Mouse (Mus musculus) liver, embryonic 15.5 days (tissue): ENCODE measurements around the gene Rab4a. TPM values are rescaled to one million over a fixed set of nuclear protein-coding genes. Genes with fewer than 3 reads are reported as not detected.

Experiments
- ATAC-seq: fragments of 200-750 bp; cut with Nextera tagmentation; 2 replicates; pipeline ENCODE4 v1.8.0; 2017; ENCODE audit warnings: moderate number of reproducible peaks, mild to moderate bottlenecking, moderate library complexity; ENCODE audit not compliant: insufficient read depth
- H3K27ac ChIP-seq: fragments of 300-500 bp; sonication (generic); replicated peaks from 2 replicates; pipeline ENCODE4 v1.5.1; 2015; ENCODE audit warnings: mild to moderate bottlenecking, inconsistent platforms
- H3K27me3 ChIP-seq: fragments of 300-500 bp; sonication (generic); 2 replicates; pipeline ENCODE4 v1.6.1; 2015; ENCODE audit warnings: mild to moderate bottlenecking, inconsistent platforms
- H3K36me3 ChIP-seq: fragments of 300-500 bp; sonication (generic); replicated peaks from 2 replicates; pipeline ENCODE4 v1.6.1; 2015; ENCODE audit warnings: moderate library complexity, mild to moderate bottlenecking, inconsistent platforms
- H3K4me1 ChIP-seq: fragments of 300-500 bp; sonication (generic); replicated peaks from 2 replicates; pipeline ENCODE4 v1.6.1; 2015; ENCODE audit warnings: inconsistent platforms
- H3K4me2 ChIP-seq: fragments of 300-500 bp; sonication (generic); 2 replicates; pipeline ENCODE4 v1.6.1; 2015; ENCODE audit warnings: moderate library complexity, mild to moderate bottlenecking, inconsistent platforms
- H3K4me3 ChIP-seq: fragments of 300-500 bp; sonication (generic); replicated peaks from 2 replicates; pipeline ENCODE4 v1.5.1; 2015; ENCODE audit warnings: mild to moderate bottlenecking, inconsistent platforms
- H3K9ac ChIP-seq: fragments of 300-500 bp; sonication (generic); 2 replicates; pipeline ENCODE4 v1.6.1; 2015; ENCODE audit warnings: moderate library complexity, mild to moderate bottlenecking, inconsistent platforms
- H3K9me3 ChIP-seq: fragments of 300-500 bp; sonication (generic); replicated peaks from 2 replicates; pipeline ENCODE4 v1.6.1; 2016; ENCODE audit warnings: inconsistent platforms
- WGBS: fragments of 180-500 bp; shearing (Covaris S2); methylation state at CpG from one replicate; pipeline ENCODE4 v1.1.7; 2015; ENCODE audit warnings: mixed read lengths; ENCODE audit not compliant: insufficient replicate concordance; 5-methylcytosine and 5-hydroxymethylcytosine counted together
- polyA plus RNA-seq: library from polyadenylated mRNA; unstranded; fragments of >200 nt; fragmentation: Nextera tagmentation; extraction: Ambion mirVana; gene quantifications from 2 replicates; pipeline ENCODE4 v1.2.1, GENCODE M21; 2015

Rab4a gene
- polyA plus RNA-seq, 1 experiment from 2014 or later, result 28.8 TPM

- no peak; the same call in 1 of the 2 replicates for ATAC-seq
- Histone ChIP-seq H3K4me3 (no peak overlapping the region), H3K9ac (no peak overlapping the region), H3K4me2 (0 out of 2 replicates have a peak overlapping the region, but pooled peaks have one; percentile 6), H3K27me3 (no peaks in the 10 kb centered on the region), H3K36me3 (peaks cover 8% of the 10 kb centered on the region), H3K27ac (peak overlapping the region; percentile 77), H3K9me3 (no peaks in the 10 kb centered on the region), H3K4me1 (peaks cover 73% of the 10 kb centered on the region)
- WGBS, result 62% methylated on average over 16 of the region's 16 CpGs
Measured at GRCm38 (mm10) chr8:123813173-123813891, 7.5 kb downstream of the Rab4a start.

GRCm38 (mm10) chr8:123813892-123814266 is 8.1 kb downstream of the Rab4a start:
- 0 out of 2 replicates have a peak overlapping the region, but pooled peaks have one; percentile 3 for H3K4me2 ChIP-seq
- no peaks in the 10 kb centered on the region for H3K27me3 ChIP-seq
- 72% methylated on average over 4 of the region's 4 CpGs for WGBS
- H3K9ac ChIP-seq, result no peak overlapping the region
- peaks cover 8% of the 10 kb centered on the region for H3K36me3 ChIP-seq
- no peak for ATAC-seq
- peaks cover 75% of the 10 kb centered on the region for H3K4me1 ChIP-seq
- peak overlapping the region; percentile 77 for H3K27ac ChIP-seq
- no peak overlapping the region for H3K4me3 ChIP-seq
- H3K9me3 ChIP-seq, result no peaks in the 10 kb centered on the region

- Histone ChIP-seq H3K36me3 (peaks cover 8% of the 10 kb centered on the region), H3K4me2 (no peak overlapping the region), H3K4me1 (peaks cover 78% of the 10 kb centered on the region), H3K27me3 (no peaks in the 10 kb centered on the region), H3K27ac (no peak overlapping the region), H3K4me3 (no peak overlapping the region), H3K9ac (no peak overlapping the region), H3K9me3 (no peaks in the 10 kb centered on the region)
- no peak for ATAC-seq
- 77% methylated on average over 11 of the region's 11 CpGs for WGBS
Measured at GRCm38 (mm10) chr8:123815325-123815724, 9.5 kb downstream of the Rab4a start.

GRCm38 (mm10) chr8:123816939-123817338 is 11.2 kb downstream of the Rab4a start:
- no peaks in the 10 kb centered on the region for H3K27me3 ChIP-seq
- WGBS, result 78% methylated on average over 8 of the region's 8 CpGs
- H3K9ac ChIP-seq, result no peak overlapping the region
- H3K4me2 ChIP-seq, result no peak overlapping the region
- H3K4me1 ChIP-seq, result peaks cover 80% of the 10 kb centered on the region
- no peaks in the 10 kb centered on the region for H3K9me3 ChIP-seq
- peaks cover 8% of the 10 kb centered on the region for H3K36me3 ChIP-seq
- no peak overlapping the region for H3K27ac ChIP-seq
- ATAC-seq, result no peak
- H3K4me3 ChIP-seq, result no peak overlapping the region

- no peaks in the 10 kb centered on the region for H3K27me3 ChIP-seq
- H3K9me3 ChIP-seq, result no peaks in the 10 kb centered on the region
- no peak overlapping the region for H3K27ac ChIP-seq
- no peak overlapping the region for H3K9ac ChIP-seq
- H3K36me3 ChIP-seq, result peaks cover 8% of the 10 kb centered on the region
- WGBS, result 84% methylated on average over 11 of the region's 11 CpGs
- ATAC-seq, result no peak
- H3K4me2 ChIP-seq, result no peak overlapping the region
- H3K4me1 ChIP-seq, result peaks cover 76% of the 10 kb centered on the region
- H3K4me3 ChIP-seq, result no peak overlapping the region
Measured at GRCm38 (mm10) chr8:123817747-123818146, 12.0 kb downstream of the Rab4a start.

GRCm38 (mm10) chr8:123819683-123820610 is 14.2 kb downstream of the Rab4a start:
- Histone ChIP-seq H3K36me3 (peaks cover 23% of the 10 kb centered on the region), H3K9me3 (no peaks in the 10 kb centered on the region), H3K4me2 (peak overlapping the region; percentile 58), H3K27me3 (no peaks in the 10 kb centered on the region), H3K27ac (peak overlapping the region; percentile 83), H3K9ac (peak overlapping the region; percentile 37), H3K4me3 (peak overlapping the region; percentile 7; the same call in 1 of the 2 replicates), H3K4me1 (peaks cover 77% of the 10 kb centered on the region)
- ATAC-seq, result peak; percentile 56
- WGBS, result 39% methylated on average over 19 of the region's 19 CpGs

- peak overlapping the region; percentile 83 for H3K27ac ChIP-seq
Measured at GRCm38 (mm10) chr8:123820780-123821179, 15.0 kb downstream of the Rab4a start.

GRCm38 (mm10) chr8:123823111-123823510 is 17.3 kb downstream of the Rab4a start:
- H3K4me2 ChIP-seq, result peak overlapping the region; percentile 25
- no peaks in the 10 kb centered on the region for H3K9me3 ChIP-seq
- peak overlapping the region; percentile 70 for H3K27ac ChIP-seq
- ATAC-seq, result no peak
- H3K36me3 ChIP-seq, result peaks cover 44% of the 10 kb centered on the region
- no peak overlapping the region for H3K9ac ChIP-seq
- peaks cover 63% of the 10 kb centered on the region for H3K4me1 ChIP-seq
- WGBS, result 55% methylated on average over 10 of the region's 10 CpGs
- H3K27me3 ChIP-seq, result no peaks in the 10 kb centered on the region
- H3K4me3 ChIP-seq, result no peak overlapping the region

More at GRCm38 (mm10) chr8:123820780-123821179, 15.0 kb downstream of the Rab4a start:
- no peak for ATAC-seq
- Histone ChIP-seq H3K4me1 (peaks cover 75% of the 10 kb centered on the region), H3K4me2 (peak overlapping the region; percentile 58), H3K36me3 (peaks cover 31% of the 10 kb centered on the region), H3K9ac (no peak overlapping the region; the same call in 1 of the 2 replicates), H3K9me3 (no peaks in the 10 kb centered on the region), H3K27me3 (no peaks in the 10 kb centered on the region), H3K4me3 (no peak overlapping the region)
- WGBS, result 42% methylated on average over 6 of the region's 6 CpGs

GRCm38 (mm10) chr8:123823532-123824123 is 17.8 kb downstream of the Rab4a start:
- peak; percentile 37; the same call in 1 of the 2 replicates for ATAC-seq
- no peaks in the 10 kb centered on the region for H3K9me3 ChIP-seq
- 30% methylated on average over 18 of the region's 18 CpGs for WGBS
- peaks cover 59% of the 10 kb centered on the region for H3K4me1 ChIP-seq
- no peak overlapping the region for H3K9ac ChIP-seq
- H3K27me3 ChIP-seq, result no peaks in the 10 kb centered on the region
- H3K36me3 ChIP-seq, result peaks cover 49% of the 10 kb centered on the region
- no peak overlapping the region for H3K4me3 ChIP-seq
- peak overlapping the region; percentile 25 for H3K4me2 ChIP-seq
- H3K27ac ChIP-seq, result peak overlapping the region; percentile 70

- no peak for ATAC-seq
- peaks cover 68% of the 10 kb centered on the region for H3K36me3 ChIP-seq
- WGBS, result 64% methylated on average over 9 of the region's 9 CpGs
Measured at GRCm38 (mm10) chr8:123826001-123826400, 20.2 kb downstream of the Rab4a start.

More at GRCm38 (mm10) chr8:123826001-123826400, 20.2 kb downstream of the Rab4a start:
- no peak overlapping the region for H3K9ac ChIP-seq
- peaks cover 35% of the 10 kb centered on the region for H3K4me1 ChIP-seq
- no peaks in the 10 kb centered on the region for H3K9me3 ChIP-seq
- no peak overlapping the region for H3K4me2 ChIP-seq
- no peak overlapping the region for H3K27ac ChIP-seq
- H3K27me3 ChIP-seq, result no peaks in the 10 kb centered on the region
- H3K4me3 ChIP-seq, result no peak overlapping the region
